Mouse (Mus musculus) cerebellum, postnatal 14 days (tissue): ENCODE results near the gene Ikbip.
A peak's percentile ranks its signal among the peaks of the same experiment; 100 is the strongest.

Experiments
- DNase-seq, 2 experiments: peaks; one replicate each; pipeline ENCODE4 v3.0.0; 2021; ENCODE audit warnings: mixed read lengths in 2 of 2

The Ikbip gene

DNA sequence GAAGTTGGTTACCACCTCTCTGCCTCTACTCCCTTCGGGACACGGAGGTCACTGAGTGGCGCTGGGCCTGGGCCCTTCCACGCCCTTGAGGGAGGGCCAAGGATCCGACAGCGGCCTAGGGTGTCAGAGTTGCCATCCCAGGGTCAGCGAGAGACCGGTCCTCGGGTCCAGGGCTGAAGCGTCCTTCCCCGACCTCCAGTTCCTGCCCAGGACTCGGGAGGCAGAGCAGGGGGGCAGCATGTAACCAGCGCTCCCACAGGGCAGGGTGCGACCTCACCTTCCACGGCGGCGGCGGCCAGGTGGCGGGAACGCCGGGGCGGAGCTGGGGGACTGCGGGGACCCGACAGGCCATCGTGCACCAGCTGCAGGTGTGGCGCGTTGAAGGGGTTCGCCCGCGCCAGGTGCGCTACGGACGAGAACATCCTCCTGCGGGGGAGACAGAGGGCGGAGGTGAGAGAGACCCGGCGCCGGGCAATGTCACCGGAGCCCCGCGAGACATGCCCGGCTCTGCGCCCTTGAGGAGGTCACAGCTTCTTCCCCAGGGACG, 40.6 kb downstream of the Ikbip start:
- DNase-seq: peak in 1 of 2 experiments; percentile 68

DNA sequence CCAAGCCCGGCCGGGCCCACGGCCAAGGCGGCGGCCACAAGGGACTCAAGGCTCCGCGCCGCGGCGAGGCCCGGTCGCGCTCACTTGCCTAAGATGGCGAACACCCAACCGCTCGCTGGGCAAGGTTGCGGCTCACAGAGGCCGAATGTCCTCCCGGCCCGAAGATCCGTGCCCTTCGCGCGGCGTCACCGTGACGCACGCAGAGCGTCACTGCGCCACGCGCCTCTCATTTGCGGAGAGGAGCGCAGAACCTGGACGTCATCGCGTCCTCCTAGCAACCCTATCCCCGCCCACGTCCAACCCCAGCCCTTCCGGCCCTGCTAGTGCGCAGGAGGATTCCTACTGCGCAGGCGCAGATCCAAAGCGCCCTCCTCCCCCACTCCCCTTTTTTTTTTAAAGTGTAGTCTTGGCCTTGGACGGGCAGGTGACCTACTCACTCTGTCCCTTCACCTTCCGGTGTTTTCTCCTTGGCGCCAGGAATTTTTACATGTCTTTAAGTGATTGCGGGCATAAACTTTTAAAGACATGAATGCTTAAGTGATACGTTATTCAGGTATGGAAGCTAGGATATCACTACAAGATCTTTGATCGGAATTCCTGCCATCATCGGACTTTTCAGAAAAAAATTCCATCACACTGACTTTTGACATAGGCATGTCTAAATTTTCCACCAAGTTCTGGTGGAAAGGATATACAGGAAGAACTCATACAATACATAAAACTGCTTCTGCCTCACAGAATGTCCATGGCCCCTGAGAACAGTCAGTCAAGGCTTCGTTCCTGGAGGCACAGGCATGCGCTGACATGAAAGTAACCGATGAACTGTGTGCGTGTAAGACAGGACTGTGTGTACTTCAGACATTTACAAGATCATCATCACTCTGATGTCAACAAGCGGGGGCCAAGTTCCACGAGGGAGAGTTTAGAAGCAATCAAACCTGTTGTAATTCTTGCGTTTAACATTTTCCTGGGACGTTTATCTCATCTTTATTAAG, 41.4 kb downstream of the Ikbip start, which contains the start of gene Slc25a3:
Slc25a3 (minus strand) TSS at position 232 of the 995 bp plus-strand sequence.
- peak; percentile 97 to 99 for DNase-seq

GRCm38 (mm10) chr10:91126618-91127355, 44.0 kb downstream of the Ikbip start:
- DNase-seq: no peak

DNA sequence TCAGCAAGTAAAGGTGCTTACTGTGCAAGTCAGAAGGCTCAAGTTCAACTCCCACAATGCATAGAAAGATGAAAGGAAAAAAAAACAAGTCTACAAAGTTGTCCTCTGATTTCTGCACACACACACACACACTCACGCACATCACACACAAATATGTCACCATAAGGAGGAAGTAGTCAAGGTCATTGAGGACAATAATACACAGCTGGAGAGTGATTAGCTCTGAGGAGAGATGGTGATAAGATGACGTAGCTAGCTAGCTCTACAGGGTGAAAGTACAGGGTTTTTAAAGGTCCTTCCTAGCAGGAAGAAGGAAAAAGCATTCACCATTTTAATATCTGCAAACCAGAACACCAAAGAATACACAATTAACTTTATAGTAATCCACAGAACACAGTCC, 44.7 kb downstream of the Ikbip start:
- no peak for DNase-seq

DNA sequence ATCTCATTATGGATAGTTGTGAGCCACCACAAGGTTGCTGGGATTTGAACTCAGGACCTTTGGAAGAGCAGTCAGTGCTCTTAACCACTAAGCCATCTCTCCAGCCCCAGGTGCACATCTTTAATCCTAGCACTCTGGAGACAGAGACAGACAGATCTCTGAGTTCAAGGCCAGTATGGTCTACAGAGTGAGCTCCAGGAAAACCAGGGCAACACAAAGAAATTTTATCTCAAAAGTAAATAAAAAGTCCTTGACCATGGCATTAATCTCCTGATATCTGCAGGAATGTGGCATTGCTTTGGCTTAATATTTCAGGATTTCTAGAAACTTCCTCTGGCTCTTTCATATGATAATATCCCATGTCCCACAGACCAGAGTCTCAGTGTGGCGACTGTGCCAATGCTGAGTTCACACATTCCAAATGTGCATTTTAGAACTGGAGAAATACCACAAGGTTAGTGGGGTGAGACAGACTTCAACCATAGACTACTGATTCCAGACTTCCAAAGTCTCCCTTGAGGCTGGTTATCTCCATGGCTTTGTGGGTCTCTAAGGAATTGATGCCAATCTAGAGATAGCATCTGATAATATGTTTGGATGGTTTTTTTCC, 45.9 kb downstream of the Ikbip start:
- no peak for DNase-seq

- no peak for DNase-seq
Measured at GRCm38 (mm10) chr10:91130792-91131191, 48.1 kb downstream of the Ikbip start.

DNA sequence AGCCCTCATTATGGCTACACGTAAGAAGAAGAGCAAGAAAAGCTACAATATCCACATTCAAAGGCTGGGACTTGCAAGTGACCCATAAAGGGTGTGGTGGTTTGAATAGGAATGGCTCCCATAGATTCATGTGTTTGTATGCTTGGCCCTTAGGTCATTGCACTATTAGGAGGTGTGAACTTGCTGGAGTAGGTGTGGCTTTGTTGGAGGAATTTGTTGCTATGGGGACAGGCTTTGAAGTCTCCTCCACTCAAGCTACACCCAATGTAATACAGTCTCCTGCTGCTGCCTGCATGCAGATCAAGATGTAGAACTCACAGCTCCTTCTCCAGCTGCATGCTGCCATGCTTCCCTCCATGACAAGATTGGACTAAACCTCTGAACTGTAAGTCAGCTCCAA, 48.8 kb downstream of the Ikbip start:
- no peak for DNase-seq

- DNase-seq: no peak
Measured at GRCm38 (mm10) chr10:91135302-91135972, 52.7 kb downstream of the Ikbip start.

DNA sequence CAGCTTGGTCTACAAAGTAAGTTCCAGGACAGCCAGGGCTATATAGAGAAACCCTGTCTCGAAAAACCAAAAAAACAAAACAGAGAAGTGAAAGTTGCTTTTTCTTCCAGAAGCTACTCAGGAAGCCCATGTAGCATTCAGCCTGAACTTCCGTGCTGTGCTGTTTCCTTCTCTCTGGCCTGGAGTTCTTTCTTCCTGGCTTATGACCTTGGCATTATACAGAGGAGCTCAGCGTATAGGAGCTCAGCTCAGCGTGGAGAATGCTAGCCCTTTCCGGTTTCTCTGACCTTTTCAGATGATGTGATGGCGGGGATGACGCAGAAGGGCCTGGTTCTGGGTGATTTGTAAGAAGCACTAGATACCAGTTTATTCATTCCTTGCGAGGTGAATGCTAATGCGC, 54.7 kb downstream of the Ikbip start:
- no peak for DNase-seq

GRCm38 (mm10) chr10:91138317-91138716, 55.6 kb downstream of the Ikbip start:
- DNase-seq: no peak

DNA sequence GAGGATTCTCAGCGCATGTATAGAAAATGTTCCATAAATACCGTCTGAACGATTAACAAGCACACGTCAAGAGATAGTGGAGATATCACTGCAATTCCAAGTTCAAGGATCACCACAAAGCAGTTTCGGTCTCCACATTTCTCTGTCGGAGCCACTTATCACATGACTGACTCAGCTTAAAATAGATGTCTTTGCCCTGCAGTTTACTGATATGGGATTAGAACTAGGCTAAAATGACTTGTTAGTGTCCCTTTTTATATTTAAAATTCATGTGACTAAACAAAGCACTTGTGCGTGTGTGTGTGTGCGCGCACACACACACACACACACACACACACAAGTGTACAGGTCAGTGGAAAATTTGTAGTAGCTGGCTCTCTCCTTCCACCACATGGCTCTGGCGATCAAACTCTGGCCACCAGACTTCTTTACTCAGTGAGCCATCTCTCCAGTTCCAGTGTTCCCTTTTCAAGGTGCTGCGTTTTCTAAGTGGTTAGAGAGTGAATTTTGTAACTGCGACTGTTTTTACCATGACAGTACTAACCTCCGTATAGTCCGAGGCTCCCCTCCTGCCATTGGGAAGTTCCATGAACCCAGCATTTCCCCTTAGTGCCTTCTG, 56.5 kb downstream of the Ikbip start:
- DNase-seq: no peak

DNA sequence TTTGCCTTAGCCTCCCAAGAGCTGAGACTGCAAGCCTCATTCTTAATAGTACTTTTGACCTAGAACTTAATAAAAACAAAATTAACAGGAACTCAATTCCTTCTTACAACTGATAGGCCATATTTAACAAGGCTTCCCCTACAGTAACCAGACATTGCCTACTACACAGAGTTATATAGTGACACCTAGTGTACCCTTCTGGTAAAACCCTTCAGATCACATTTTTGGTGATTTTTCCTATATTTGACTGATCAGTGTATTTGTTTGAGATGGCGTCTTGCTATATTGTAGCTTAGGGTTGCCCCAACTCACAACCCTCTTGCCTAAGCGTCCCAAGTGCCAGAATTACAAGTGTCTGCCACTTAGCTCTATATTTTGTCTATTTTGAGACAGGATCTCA, 58.8 kb downstream of the Ikbip start:
- DNase-seq: peak in 1 of 2 experiments; percentile 45

GRCm38 (mm10) chr10:91142654-91143191, 60.0 kb downstream of the Ikbip start:
- DNase-seq: no peak

GRCm38 (mm10) chr10:91143313-91144230, 60.8 kb downstream of the Ikbip start:
- no peak for DNase-seq

GRCm38 (mm10) chr10:91145413-91145812, 62.7 kb downstream of the Ikbip start:
- DNase-seq: no peak
